Mouse (Mus musculus) bone marrow macrophage, adult 2 months (primary cell): Measurements from ENCODE around the gene Paqr4. TPM values are rescaled to one million over a fixed set of nuclear protein-coding genes. Genes with fewer than 3 reads are reported as not detected.
A peak's percentile ranks its signal among the peaks of the same experiment; 100 is the strongest.

Experiments used
- H3K27ac ChIP-seq: 2 replicates; pipeline ENCODE4 v1.5.1; 2012; ENCODE audit warnings: low read depth, low read length; ENCODE audit not compliant: insufficient read depth
- H3K4me1 ChIP-seq: 2 replicates; pipeline ENCODE4 v1.6.1; 2012; ENCODE audit warnings: low read length; ENCODE audit not compliant: control insufficient read depth, insufficient read depth
- H3K4me3 ChIP-seq: 2 replicates; pipeline ENCODE4 v1.5.1; 2012; ENCODE audit warnings: mild to moderate bottlenecking, low read length, moderate library complexity; ENCODE audit not compliant: insufficient read depth
- CTCF ChIP-seq: IDR thresholded peaks from 2 replicates; pipeline ENCODE4 v1.5.1; 2012; ENCODE audit warnings: low read depth, mild to moderate bottlenecking, low read length, moderate library complexity
- POLR2A ChIP-seq: IDR thresholded peaks from 2 replicates; pipeline ENCODE4 v1.6.1; 2012; ENCODE audit warnings: mild to moderate bottlenecking, low read depth, low read length, borderline replicate concordance
- polyA plus RNA-seq: library from polyadenylated mRNA; stranded (reverse); fragments of >200 nt; gene quantifications from 2 replicates; pipeline ENCODE4 v1.2.4, GENCODE M21; 2012; ENCODE audit not compliant: missing spikeins, insufficient read depth, insufficient read length

Gene Paqr4
- polyA plus RNA-seq, 1 experiment, result 13.9 TPM

GRCm38 (mm10) chr17:23734341-23734740 lies 6.3 kb downstream of the Paqr4 start:
- Histone ChIP-seq H3K27ac (no peak overlapping the region), H3K4me1 (peaks cover 7% of the 10 kb centered on the region), H3K4me3 (no peak overlapping the region)
- no peak for TF ChIP-seq POLR2A
- TF ChIP-seq CTCF, result no peak

DNA sequence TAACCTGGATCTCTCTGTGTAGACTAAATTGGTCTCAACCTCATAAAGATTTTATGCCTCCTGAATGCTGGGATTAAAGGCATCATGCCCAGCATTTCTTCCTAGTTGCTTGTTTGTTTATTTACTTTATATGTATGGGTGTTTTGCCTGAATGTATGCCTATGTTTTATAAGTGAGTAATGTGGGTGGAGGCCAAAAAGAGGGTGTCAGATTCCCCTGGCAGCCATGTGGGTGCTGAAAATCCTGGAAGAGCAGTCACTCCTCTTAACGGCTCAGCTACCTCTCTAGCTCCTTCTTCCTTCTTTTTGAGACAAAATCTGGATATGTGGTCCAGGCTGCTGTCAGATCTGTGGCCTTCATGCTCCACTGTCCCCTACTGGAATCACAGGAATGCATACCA lies 10.2 kb downstream of the Paqr4 start:
- H3K4me1 ChIP-seq, result peaks cover 15% of the 10 kb centered on the region
- TF ChIP-seq CTCF (no peak), POLR2A (no peak)
- H3K4me3 ChIP-seq, result no peak overlapping the region
- no peak overlapping the region for H3K27ac ChIP-seq

DNA sequence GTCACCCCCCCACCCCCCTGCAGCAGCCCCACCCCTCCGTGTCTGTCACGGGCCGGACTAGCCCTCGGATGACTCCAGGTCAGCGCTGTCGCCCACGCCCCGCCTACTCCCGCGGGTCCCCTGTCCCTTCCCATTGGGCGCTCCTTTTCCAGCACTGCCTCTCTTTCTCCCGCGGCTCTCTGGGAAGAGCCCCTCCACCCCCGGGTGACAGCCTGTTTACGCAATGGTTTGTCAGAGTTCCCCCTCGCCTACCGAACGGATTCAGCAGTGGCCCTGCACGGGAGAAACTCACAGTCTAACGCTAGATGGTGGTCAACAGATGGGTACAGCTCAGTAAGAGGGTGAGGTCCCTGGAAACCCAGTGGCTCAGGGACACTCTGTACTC lies 13.9 kb downstream of the Paqr4 start:
- TF ChIP-seq CTCF (no peak), POLR2A (no peak)
- Histone ChIP-seq H3K4me3 (peak overlapping the region; percentile 73), H3K4me1 (peaks cover 19% of the 10 kb centered on the region), H3K27ac (peak overlapping the region; percentile 86)

DNA sequence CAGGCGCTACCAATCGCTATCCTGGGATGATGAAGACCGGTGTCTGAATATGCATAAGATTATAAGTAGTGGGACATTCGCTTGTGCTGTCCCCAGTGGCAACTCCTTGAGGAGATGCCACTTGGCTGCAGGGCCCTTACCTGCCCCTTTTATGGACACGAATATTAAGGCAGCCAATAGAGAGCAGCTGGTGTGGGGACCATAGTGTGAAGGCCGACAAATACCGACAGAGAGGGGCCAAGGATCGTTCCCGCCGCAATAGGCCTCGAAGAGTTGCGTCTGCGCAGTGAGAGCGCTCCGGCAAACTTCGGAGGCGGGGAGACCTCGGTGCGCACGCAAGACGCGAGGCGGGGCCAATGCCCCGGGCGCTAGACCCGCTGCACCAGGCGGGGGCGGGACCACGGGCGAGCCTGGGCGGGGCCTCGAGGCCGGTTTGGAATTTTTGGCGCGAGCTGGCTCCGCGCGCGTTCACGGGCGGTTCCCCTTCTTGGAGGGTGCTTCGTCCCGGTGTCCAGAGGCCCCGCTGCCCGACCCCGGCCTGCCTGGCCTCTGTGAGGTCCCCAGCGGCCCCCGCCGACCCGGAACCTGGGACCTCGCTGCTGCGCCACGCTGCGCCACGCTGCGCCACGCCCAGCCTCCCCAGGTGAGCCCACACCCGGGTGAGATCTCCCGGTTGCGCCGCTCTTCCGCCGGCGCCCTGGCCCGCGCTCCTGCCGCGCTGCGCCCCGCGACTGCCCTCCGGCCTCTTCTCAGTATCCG lies 14.5 kb downstream of the Paqr4 start, which contains the start of gene Pkmyt1:
Pkmyt1 (plus strand) TSS at position 338 of the 759 bp plus-strand sequence.
- Histone ChIP-seq H3K4me1 (peaks cover 19% of the 10 kb centered on the region), H3K4me3 (peak within 1 kb of the TSS; percentile 73), H3K27ac (peak within 1 kb of the TSS; percentile 86)
- TF ChIP-seq CTCF (no peak), POLR2A (no peak)

DNA sequence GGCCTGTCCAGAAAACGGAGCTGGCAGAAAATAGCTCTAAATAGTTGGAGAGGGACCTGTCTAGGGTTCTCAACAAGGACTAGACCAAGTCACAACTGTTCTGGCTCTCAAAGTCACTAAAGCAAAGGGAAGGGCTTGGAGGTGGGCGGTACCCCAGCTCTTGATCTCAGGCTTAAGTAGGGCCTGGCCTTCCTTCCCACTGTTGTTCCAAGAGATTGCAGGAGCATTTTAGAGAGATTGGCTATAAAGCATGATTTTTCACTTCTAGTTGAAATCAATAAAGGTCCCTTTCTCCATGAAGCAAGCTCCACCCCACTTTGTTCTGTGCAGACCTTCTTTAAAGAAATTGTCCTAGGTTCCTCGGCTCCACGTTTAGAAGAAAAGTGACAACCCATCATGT lies 15.2 kb downstream of the Paqr4 start:
- TF ChIP-seq CTCF (no peak), POLR2A (no peak)
- Histone ChIP-seq H3K27ac (peak overlapping the region; percentile 46), H3K4me1 (peaks cover 19% of the 10 kb centered on the region), H3K4me3 (peak overlapping the region; percentile 54)

DNA sequence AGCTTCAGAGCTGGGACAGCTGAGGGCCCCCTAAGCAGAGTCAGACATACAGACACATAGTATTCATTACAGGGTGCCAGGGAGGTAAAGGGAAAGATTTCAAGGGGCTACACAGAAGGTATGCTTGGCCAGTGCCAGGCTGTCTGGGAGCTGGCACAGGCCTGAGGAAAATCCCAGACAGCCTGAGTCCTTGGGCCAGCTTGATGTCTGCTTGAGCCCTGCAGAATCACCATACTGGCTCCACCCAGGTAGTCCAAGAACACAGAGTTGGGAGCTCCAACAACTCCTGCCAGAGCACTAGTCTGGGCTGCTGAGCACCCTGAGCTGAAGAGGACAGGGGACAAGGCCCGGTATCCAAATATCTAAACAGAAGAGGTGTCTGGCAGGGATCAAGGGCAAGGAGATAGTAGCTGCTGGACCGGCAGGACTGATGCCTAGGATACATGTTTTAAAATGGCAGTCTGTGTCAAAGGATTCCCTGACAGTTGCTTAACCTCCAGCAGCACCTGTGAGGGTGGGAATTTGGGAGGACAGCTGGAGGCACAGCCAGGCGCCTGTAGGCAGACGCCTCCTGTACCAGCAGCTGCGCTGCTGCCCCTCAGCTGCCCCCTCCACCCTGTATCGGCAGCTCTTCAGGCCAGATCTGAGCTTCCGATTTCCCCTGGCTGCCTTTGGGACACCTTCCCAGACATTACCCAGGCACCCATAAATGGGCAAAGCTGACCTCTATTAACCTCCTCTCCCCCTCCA lies 18.1 kb downstream of the Paqr4 start, which contains the start of gene 1520401A03Rik:
1520401A03Rik (minus strand) TSS at position 408 of the 750 bp plus-strand sequence.
- peaks cover 18% of the 10 kb centered on the region for H3K4me1 ChIP-seq
- no peak for TF ChIP-seq POLR2A
- no peak within 1 kb of the TSS for H3K4me3 ChIP-seq
- H3K27ac ChIP-seq, result no peak within 1 kb of the TSS

- TF ChIP-seq CTCF (no peak), POLR2A (no peak)
- Histone ChIP-seq H3K27ac (no peak overlapping the region), H3K4me3 (no peak overlapping the region), H3K4me1 (peaks cover 14% of the 10 kb centered on the region)
These were observed 18.8 kb downstream of the Paqr4 start for GRCm38 (mm10) chr17:23721886-23722285.

GRCm38 (mm10) chr17:23719455-23719854 lies 21.2 kb downstream of the Paqr4 start:
- no peak for TF ChIP-seq POLR2A
- no peak for TF ChIP-seq CTCF
- no peak overlapping the region for H3K27ac ChIP-seq
- H3K4me3 ChIP-seq, result no peak overlapping the region
- peaks cover 7% of the 10 kb centered on the region for H3K4me1 ChIP-seq

DNA sequence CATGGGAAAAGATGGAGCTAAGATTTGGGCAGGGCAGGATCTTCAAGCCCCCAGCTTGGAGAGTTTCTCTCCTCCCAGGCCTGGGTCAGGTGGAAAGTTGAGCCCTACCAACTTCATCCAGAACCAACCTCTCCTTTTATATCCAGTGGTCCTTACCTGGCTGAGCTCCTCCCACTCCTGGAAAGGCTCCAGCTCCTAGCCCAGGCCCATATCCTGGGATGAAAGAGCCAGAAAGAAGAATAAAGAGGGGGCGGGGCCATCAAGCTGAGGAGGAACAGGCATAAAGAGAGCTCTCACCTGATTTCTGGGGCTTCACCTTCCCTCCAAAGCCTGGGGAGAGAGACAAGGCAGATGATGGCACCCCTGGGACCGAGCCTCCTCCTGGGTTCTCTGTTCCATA lies 23.7 kb downstream of the Paqr4 start:
- Histone ChIP-seq H3K4me3 (no peak overlapping the region), H3K4me1 (peaks cover 7% of the 10 kb centered on the region), H3K27ac (no peak overlapping the region)
- TF ChIP-seq CTCF, result no peak
- TF ChIP-seq POLR2A, result no peak

GRCm38 (mm10) chr17:23706212-23706611 lies 34.5 kb downstream of the Paqr4 start:
- H3K4me3 ChIP-seq, result no peak overlapping the region
- H3K4me1 ChIP-seq, result no peaks in the 10 kb centered on the region
- no peak overlapping the region for H3K27ac ChIP-seq
- TF ChIP-seq CTCF (peak; percentile 84), POLR2A (no peak)
